Mouse (Mus musculus): ENCODE data around the gene Retreg1. TPM values are rescaled to one million over a fixed set of nuclear protein-coding genes. Genes with fewer than 3 reads are reported as not detected.

The Retreg1 gene
- polyA plus RNA-seq, 1 experiment = 8.9 TPM

GRCm38 (mm10) chr15:25920886-25921285, 77.9 kb downstream of the Retreg1 start:
- Histone ChIP-seq H3K4me3 (ENCODE audit: insufficient read depth, low read length) (no peak overlapping the region), H3K27ac (ENCODE audit: insufficient read depth, low read length) (no peak overlapping the region), H3K4me1 (ENCODE audit: control insufficient read depth, insufficient read depth, low read length) (peaks cover 5% of the 10 kb centered on the region)
- TF ChIP-seq CTCF (IDR thresholded peaks at IDR 0.05; ENCODE audit: borderline replicate concordance, insufficient read depth, low read length) (no peak), POLR2A (IDR thresholded peaks at IDR 0.05; ENCODE audit: low read depth, low read length) (no peak)

GRCm38 (mm10) chr15:25922007-25922406, 79.0 kb downstream of the Retreg1 start:
- no peak overlapping the region for H3K4me3 ChIP-seq (ENCODE audit: insufficient read depth, low read length)
- H3K4me1 ChIP-seq (ENCODE audit: control insufficient read depth, insufficient read depth, low read length) = no peaks in the 10 kb centered on the region
- H3K27ac ChIP-seq (ENCODE audit: insufficient read depth, low read length) = no peak overlapping the region
- TF ChIP-seq POLR2A (IDR thresholded peaks at IDR 0.05; ENCODE audit: low read depth, low read length) (no peak), CTCF (IDR thresholded peaks at IDR 0.05; ENCODE audit: borderline replicate concordance, insufficient read depth, low read length) (no peak)

GRCm38 (mm10) chr15:25923916-25924315, 80.9 kb downstream of the Retreg1 start:
- no peaks in the 10 kb centered on the region for H3K4me1 ChIP-seq (ENCODE audit: control insufficient read depth, insufficient read depth, low read length)
- H3K27ac ChIP-seq (ENCODE audit: insufficient read depth, low read length) = no peak overlapping the region
- no peak overlapping the region for H3K4me3 ChIP-seq (ENCODE audit: insufficient read depth, low read length)
- TF ChIP-seq POLR2A (IDR thresholded peaks at IDR 0.05; ENCODE audit: low read depth, low read length) = no peak
- no peak for TF ChIP-seq CTCF (IDR thresholded peaks at IDR 0.05; ENCODE audit: borderline replicate concordance, insufficient read depth, low read length)

GRCm38 (mm10) chr15:25926171-25926570, 83.2 kb downstream of the Retreg1 start:
- peaks cover 3% of the 10 kb centered on the region; the same call in 1 of the 2 replicates for H3K4me1 ChIP-seq (ENCODE audit: control insufficient read depth, insufficient read depth, low read length)
- TF ChIP-seq CTCF (IDR thresholded peaks at IDR 0.05; ENCODE audit: borderline replicate concordance, insufficient read depth, low read length) = no peak
- TF ChIP-seq POLR2A (IDR thresholded peaks at IDR 0.05; ENCODE audit: low read depth, low read length) = no peak
- H3K27ac ChIP-seq (ENCODE audit: insufficient read depth, low read length) = no peak overlapping the region
- H3K4me3 ChIP-seq (ENCODE audit: insufficient read depth, low read length) = no peak overlapping the region

GRCm38 (mm10) chr15:25927106-25927505, 84.1 kb downstream of the Retreg1 start:
- H3K4me3 ChIP-seq (ENCODE audit: insufficient read depth, low read length) = no peak overlapping the region
- peaks cover 3% of the 10 kb centered on the region; the same call in 1 of the 2 replicates for H3K4me1 ChIP-seq (ENCODE audit: control insufficient read depth, insufficient read depth, low read length)
- no peak overlapping the region for H3K27ac ChIP-seq (ENCODE audit: insufficient read depth, low read length)
- TF ChIP-seq POLR2A (IDR thresholded peaks at IDR 0.05; ENCODE audit: low read depth, low read length) (no peak), CTCF (IDR thresholded peaks at IDR 0.05; ENCODE audit: borderline replicate concordance, insufficient read depth, low read length) (no peak)

- TF ChIP-seq CTCF (IDR thresholded peaks at IDR 0.05; ENCODE audit: borderline replicate concordance, insufficient read depth, low read length) (no peak), POLR2A (IDR thresholded peaks at IDR 0.05; ENCODE audit: low read depth, low read length) (no peak)
- Histone ChIP-seq H3K4me3 (ENCODE audit: insufficient read depth, low read length) (no peak overlapping the region), H3K27ac (ENCODE audit: insufficient read depth, low read length) (no peak overlapping the region), H3K4me1 (ENCODE audit: control insufficient read depth, insufficient read depth, low read length) (peaks cover 6% of the 10 kb centered on the region)
Measured at GRCm38 (mm10) chr15:25928001-25928400, 85.0 kb downstream of the Retreg1 start.

GRCm38 (mm10) chr15:25928831-25929230, 85.9 kb downstream of the Retreg1 start:
- H3K4me3 ChIP-seq (ENCODE audit: insufficient read depth, low read length) = no peak overlapping the region

GRCm38 (mm10) chr15:25929518-25929917, 86.5 kb downstream of the Retreg1 start:
- no peak overlapping the region for H3K27ac ChIP-seq (ENCODE audit: insufficient read depth, low read length)
- H3K4me3 ChIP-seq (ENCODE audit: insufficient read depth, low read length) = no peak overlapping the region
- TF ChIP-seq POLR2A (IDR thresholded peaks at IDR 0.05; ENCODE audit: low read depth, low read length) = no peak
- no peak for TF ChIP-seq CTCF (IDR thresholded peaks at IDR 0.05; ENCODE audit: borderline replicate concordance, insufficient read depth, low read length)
- peaks cover 11% of the 10 kb centered on the region for H3K4me1 ChIP-seq (ENCODE audit: control insufficient read depth, insufficient read depth, low read length)

More at GRCm38 (mm10) chr15:25928831-25929230, 85.9 kb downstream of the Retreg1 start:
- Histone ChIP-seq H3K4me1 (ENCODE audit: control insufficient read depth, insufficient read depth, low read length) (peaks cover 11% of the 10 kb centered on the region), H3K27ac (ENCODE audit: insufficient read depth, low read length) (no peak overlapping the region)
- TF ChIP-seq CTCF (IDR thresholded peaks at IDR 0.05; ENCODE audit: borderline replicate concordance, insufficient read depth, low read length) (no peak), POLR2A (IDR thresholded peaks at IDR 0.05; ENCODE audit: low read depth, low read length) (no peak)

- Histone ChIP-seq H3K4me3 (ENCODE audit: insufficient read depth, low read length) (no peak overlapping the region), H3K4me1 (ENCODE audit: control insufficient read depth, insufficient read depth, low read length) (peaks cover 11% of the 10 kb centered on the region), H3K27ac (ENCODE audit: insufficient read depth, low read length) (no peak overlapping the region)
- no peak for TF ChIP-seq POLR2A (IDR thresholded peaks at IDR 0.05; ENCODE audit: low read depth, low read length)
Measured at GRCm38 (mm10) chr15:25929936-25930335, 87.0 kb downstream of the Retreg1 start.

GRCm38 (mm10) chr15:25930657-25931056, 87.7 kb downstream of the Retreg1 start:
- Histone ChIP-seq H3K4me3 (ENCODE audit: insufficient read depth, low read length) (no peak overlapping the region), H3K27ac (ENCODE audit: insufficient read depth, low read length) (no peak overlapping the region), H3K4me1 (ENCODE audit: control insufficient read depth, insufficient read depth, low read length) (peaks cover 11% of the 10 kb centered on the region)
- TF ChIP-seq POLR2A (IDR thresholded peaks at IDR 0.05; ENCODE audit: low read depth, low read length) (no peak), CTCF (IDR thresholded peaks at IDR 0.05; ENCODE audit: borderline replicate concordance, insufficient read depth, low read length) (no peak)

GRCm38 (mm10) chr15:25932497-25932896, 89.5 kb downstream of the Retreg1 start:
- no peak for TF ChIP-seq CTCF (IDR thresholded peaks at IDR 0.05; ENCODE audit: borderline replicate concordance, insufficient read depth, low read length)
- TF ChIP-seq POLR2A (IDR thresholded peaks at IDR 0.05; ENCODE audit: low read depth, low read length) = no peak
- no peak overlapping the region for H3K4me3 ChIP-seq (ENCODE audit: insufficient read depth, low read length)
- no peak overlapping the region for H3K27ac ChIP-seq (ENCODE audit: insufficient read depth, low read length)

More at GRCm38 (mm10) chr15:25932497-25932896, 89.5 kb downstream of the Retreg1 start:
- H3K4me1 ChIP-seq (ENCODE audit: control insufficient read depth, insufficient read depth, low read length) = peaks cover 11% of the 10 kb centered on the region
